Mouse (Mus musculus) brain, adult 2 months (tissue): ENCODE data around the gene Srsf7.

ENCODE experiments used
- DNase-seq: peaks from one replicate; pipeline ENCODE4 v3.0.0; 2011; ENCODE audit warnings: low read depth, low spot score

Srsf7 gene

GRCm38 (mm10) chr17:80156905-80157304 is 50.2 kb downstream of the Srsf7 start:
- peak; percentile 29 for DNase-seq

GRCm38 (mm10) chr17:80153631-80154030 is 53.5 kb downstream of the Srsf7 start:
- DNase-seq = no peak

GRCm38 (mm10) chr17:80152767-80153630 is 54.1 kb downstream of the Srsf7 start:
- peak; percentile 19 for DNase-seq

DNA sequence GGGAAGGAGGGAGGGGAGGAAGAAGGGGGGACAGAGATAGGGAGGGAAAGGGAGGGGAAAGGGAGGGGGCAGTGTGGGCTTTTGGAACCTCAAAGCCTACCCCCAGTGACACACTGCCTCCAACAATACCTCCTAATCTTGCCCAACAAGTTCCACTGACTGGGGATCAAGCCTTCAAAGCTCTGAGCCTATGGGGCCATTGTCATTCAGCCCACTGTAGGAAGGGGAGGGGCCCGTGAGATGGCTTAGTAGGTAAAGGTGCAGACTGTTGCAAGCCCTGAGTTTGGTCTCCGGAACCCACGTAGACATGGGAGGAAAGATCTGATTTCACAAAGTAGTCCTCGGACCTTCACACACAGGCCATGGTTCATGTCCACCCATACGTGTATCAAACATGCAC is 55.8 kb downstream of the Srsf7 start:
- DNase-seq = no peak
